Mouse (Mus musculus) heart, postnatal 0 days (tissue): ENCODE measurements around the gene Mrtfb. TPM values are rescaled to one million over a fixed set of nuclear protein-coding genes. Genes with fewer than 3 reads are reported as not detected.

Source experiments
- ATAC-seq: fragments of 200-750 bp; cut with Nextera tagmentation; 2 replicates; pipeline ENCODE4 v1.8.0; 2017; ENCODE audit warnings: low read depth, moderate number of reproducible peaks, moderate library complexity; ENCODE audit not compliant: insufficient read depth
- DNase-seq: peaks from one replicate; pipeline ENCODE4 v3.0.0-alpha.2; 2016; ENCODE audit warnings: low spot score
- H3K27ac ChIP-seq: fragments of 300-500 bp; sonication (generic); 2 replicates; pipeline ENCODE4 v1.5.1; 2014; ENCODE audit warnings: low read depth, mild to moderate bottlenecking
- H3K27me3 ChIP-seq: fragments of 300-500 bp; sonication (generic); 2 replicates; pipeline ENCODE4 v1.6.1; 2014; ENCODE audit warnings: low read length, mixed read lengths; ENCODE audit not compliant: control insufficient read depth, insufficient read depth
- H3K36me3 ChIP-seq: fragments of 300-500 bp; sonication (generic); replicated peaks from 2 replicates; pipeline ENCODE4 v1.6.1; 2014; ENCODE audit warnings: low read length, mixed read lengths; ENCODE audit not compliant: control insufficient read depth, insufficient read depth
- H3K4me1 ChIP-seq: fragments of 300-500 bp; sonication (generic); 2 replicates; pipeline ENCODE4 v1.6.1; 2014; ENCODE audit warnings: antibody characterized with exemption; ENCODE audit not compliant: control insufficient read depth, insufficient read depth
- H3K4me2 ChIP-seq: fragments of 300-500 bp; sonication (generic); 2 replicates; pipeline ENCODE4 v1.6.1; 2014; ENCODE audit warnings: low read depth, mild to moderate bottlenecking, low read length, moderate library complexity
- H3K4me3 ChIP-seq: fragments of 300-500 bp; sonication (generic); 2 replicates; pipeline ENCODE4 v1.5.1; 2014; ENCODE audit warnings: low read depth, low read length
- H3K9ac ChIP-seq: fragments of 300-500 bp; sonication (generic); replicated peaks from 2 replicates; pipeline ENCODE4 v1.6.1; 2014; ENCODE audit warnings: low read depth, low read length, mixed read lengths
- H3K9me3 ChIP-seq: fragments of 300-500 bp; sonication (generic); replicated peaks from 2 replicates; pipeline ENCODE4 v1.6.1; 2016; ENCODE audit warnings: low read length; ENCODE audit not compliant: control insufficient read depth
- CTCF ChIP-seq: IDR thresholded peaks from 2 replicates; pipeline ENCODE4 v1.5.1; 2016; ENCODE audit warnings: antibody characterized with exemption, control low read depth, low read depth
- EP300 ChIP-seq: IDR thresholded peaks from 2 replicates; pipeline ENCODE4 v1.6.1; 2016; ENCODE audit warnings: antibody characterized with exemption, low read depth
- WGBS: fragments of 180-500 bp; shearing (Covaris S2); extraction: QIAGEN DNeasy Blood & Tissue Kit; methylation state at CpG from one replicate; pipeline ENCODE4 v1.1.7; 2014; 5-methylcytosine and 5-hydroxymethylcytosine counted together
- polyA plus RNA-seq: library from polyadenylated mRNA; unstranded; fragments of >200 nt; fragmentation: Nextera tagmentation; extraction: Ambion mirVana; gene quantifications from 2 replicates; pipeline ENCODE4 v1.2.1, GENCODE M21; 2015
- total RNA-seq: library from RNA; depleted of rRNA; stranded (reverse); fragments of >200 nt; gene quantifications from 2 replicates; pipeline ENCODE4 v1.2.3, GENCODE M21; 2014; ENCODE audit warnings: low replicate concordance

Mrtfb gene
- total and polyA plus RNA-seq, 2 experiments from 2014 or later, result 11.7 to 17.2 TPM

- DNase-seq (no peak), ATAC-seq (no peak)
- Histone ChIP-seq H3K4me3 (no peak overlapping the region), H3K27me3 (no peaks in the 10 kb centered on the region), H3K36me3 (peaks cover 5% of the 10 kb centered on the region; the same call in 1 of the 2 replicates), H3K9me3 (no peaks in the 10 kb centered on the region), H3K9ac (no peak overlapping the region), H3K27ac (no peak overlapping the region), H3K4me2 (0 out of 2 replicates have a peak overlapping the region, but pooled peaks have one; percentile 57), H3K4me1 (peaks cover 24% of the 10 kb centered on the region)
- TF ChIP-seq CTCF (no peak), EP300 (no peak)
Observed at GRCm38 (mm10) chr16:13360208-13360607, 103.9 kb downstream of the Mrtfb start.

GRCm38 (mm10) chr16:13360835-13361234 is 104.6 kb downstream of the Mrtfb start:
- TF ChIP-seq CTCF (no peak), EP300 (no peak)
- no peak overlapping the region for H3K4me3 ChIP-seq
- peaks cover 24% of the 10 kb centered on the region for H3K4me1 ChIP-seq
- DNase-seq, result no peak
- ATAC-seq, result no peak
- H3K27me3 ChIP-seq, result no peaks in the 10 kb centered on the region
- peaks cover 5% of the 10 kb centered on the region; the same call in 1 of the 2 replicates for H3K36me3 ChIP-seq
- no peak overlapping the region for H3K9ac ChIP-seq
- H3K27ac ChIP-seq, result no peak overlapping the region
- H3K9me3 ChIP-seq, result no peaks in the 10 kb centered on the region
- no peak overlapping the region for H3K4me2 ChIP-seq
- 83% methylated on average over 5 of the region's 5 CpGs for WGBS

GRCm38 (mm10) chr16:13363141-13363540 is 106.9 kb downstream of the Mrtfb start:
- Histone ChIP-seq H3K4me2 (no peak overlapping the region), H3K4me1 (peaks cover 27% of the 10 kb centered on the region), H3K4me3 (no peak overlapping the region), H3K27me3 (no peaks in the 10 kb centered on the region), H3K9me3 (no peaks in the 10 kb centered on the region), H3K36me3 (peaks cover 5% of the 10 kb centered on the region; the same call in 1 of the 2 replicates), H3K27ac (no peak overlapping the region), H3K9ac (no peak overlapping the region)
- DNase-seq (no peak), ATAC-seq (no peak)
- TF ChIP-seq CTCF (no peak), EP300 (no peak)
- 62% methylated on average over 5 of the region's 5 CpGs for WGBS

GRCm38 (mm10) chr16:13364145-13364544 is 107.9 kb downstream of the Mrtfb start:
- H3K4me1 ChIP-seq, result peaks cover 17% of the 10 kb centered on the region
- no peak for ATAC-seq
- no peak for TF ChIP-seq EP300
- no peak overlapping the region for H3K4me2 ChIP-seq
- peaks cover 7% of the 10 kb centered on the region for H3K36me3 ChIP-seq
- no peak overlapping the region for H3K27ac ChIP-seq
- DNase-seq, result no peak
- no peaks in the 10 kb centered on the region for H3K27me3 ChIP-seq
- no peak overlapping the region for H3K9ac ChIP-seq
- no peaks in the 10 kb centered on the region for H3K9me3 ChIP-seq
- no peak overlapping the region for H3K4me3 ChIP-seq
- 48% methylated on average over 3 of the region's 3 CpGs for WGBS

GRCm38 (mm10) chr16:13366256-13366655 is 110.0 kb downstream of the Mrtfb start:
- TF ChIP-seq CTCF, result no peak
- TF ChIP-seq EP300, result no peak
- Histone ChIP-seq H3K4me3 (no peak overlapping the region), H3K36me3 (peaks cover 9% of the 10 kb centered on the region), H3K4me1 (peaks cover 11% of the 10 kb centered on the region), H3K27me3 (no peaks in the 10 kb centered on the region), H3K9ac (no peak overlapping the region), H3K27ac (0 out of 2 replicates have a peak overlapping the region, but pooled peaks have one; percentile 34), H3K4me2 (no peak overlapping the region), H3K9me3 (no peaks in the 10 kb centered on the region)
- WGBS, result 53% methylated on average over 1 of the region's 1 CpGs
- DNase-seq, result no peak
- ATAC-seq, result no peak

GRCm38 (mm10) chr16:13366802-13367465 is 110.7 kb downstream of the Mrtfb start:
- Histone ChIP-seq H3K36me3 (peaks cover 9% of the 10 kb centered on the region), H3K9me3 (no peaks in the 10 kb centered on the region), H3K27me3 (no peaks in the 10 kb centered on the region), H3K4me1 (peaks cover 11% of the 10 kb centered on the region), H3K27ac (peak overlapping the region; percentile 47; the same call in 1 of the 2 replicates), H3K4me2 (no peak overlapping the region), H3K4me3 (no peak overlapping the region), H3K9ac (no peak overlapping the region)
- DNase-seq, result peak; percentile 56
- ATAC-seq, result no peak
- WGBS, result 22% methylated on average over 4 of the region's 4 CpGs
- TF ChIP-seq CTCF (no peak), EP300 (no peak)
